Mouse (Mus musculus) thymus, adult 2 months (tissue): ENCODE results near the gene Hdac5.

ENCODE experiments used
- CTCF ChIP-seq: fragments of 200-500 bp; IDR thresholded peaks from 2 replicates; pipeline ENCODE4 v1.5.1; 2012; ENCODE audit warnings: mild to moderate bottlenecking, control low read depth, low read length, moderate library complexity, borderline replicate concordance; ENCODE audit not compliant: control insufficient read depth, poor library complexity, insufficient read depth; ENCODE audit errors: extremely low read depth
- POLR2A ChIP-seq: fragments of 200-500 bp; IDR thresholded peaks from 2 replicates; pipeline ENCODE4 v1.6.1; 2012; ENCODE audit warnings: mild to moderate bottlenecking, low read length, control low read depth, moderate library complexity; ENCODE audit not compliant: control insufficient read depth, poor library complexity, insufficient read depth; ENCODE audit errors: extremely low read depth

- TF ChIP-seq CTCF, result no peak
- TF ChIP-seq POLR2A, result no peak
Measured at GRCm38 (mm10) chr11:102245581-102246272, 15.8 kb upstream of the Hdac5 start.
